Mouse (Mus musculus) hindbrain, postnatal 0 days (tissue): Measurements from ENCODE around the gene Ccdc125. TPM values are rescaled to one million over a fixed set of nuclear protein-coding genes. Genes with fewer than 3 reads are reported as not detected.

ENCODE experiments used
- ATAC-seq: fragments of 200-750 bp; cut with Nextera tagmentation; 2 replicates; pipeline ENCODE4 v1.8.0; 2017; ENCODE audit warnings: mild to moderate bottlenecking, moderate TSS enrichment, moderate library complexity
- DNase-seq: peaks from one replicate; pipeline ENCODE4 v3.0.0-alpha.2; 2015; ENCODE audit warnings: low spot score
- H3K27ac ChIP-seq: fragments of 300-500 bp; sonication (generic); 2 replicates; pipeline ENCODE4 v1.5.1; 2014; ENCODE audit warnings: mild to moderate bottlenecking
- H3K27me3 ChIP-seq: fragments of 300-500 bp; sonication (generic); 2 replicates; pipeline ENCODE4 v1.6.1; 2014; ENCODE audit warnings: low read length, mixed read lengths; ENCODE audit not compliant: insufficient read depth
- H3K36me3 ChIP-seq: fragments of 300-500 bp; sonication (generic); 2 replicates; pipeline ENCODE4 v1.6.1; 2014; ENCODE audit warnings: low read length, mixed read lengths; ENCODE audit not compliant: insufficient read depth
- H3K4me1 ChIP-seq: fragments of 300-500 bp; sonication (generic); 2 replicates; pipeline ENCODE4 v1.6.1; 2014; ENCODE audit warnings: antibody characterized with exemption, low read length, mixed read lengths; ENCODE audit not compliant: insufficient read depth
- H3K4me2 ChIP-seq: fragments of 300-500 bp; sonication (generic); 2 replicates; pipeline ENCODE4 v1.6.1; 2014; ENCODE audit warnings: low read depth, mild to moderate bottlenecking, low read length, moderate library complexity, mixed read lengths
- H3K4me3 ChIP-seq: fragments of 300-500 bp; sonication (generic); 2 replicates; pipeline ENCODE4 v1.5.1; 2014; ENCODE audit warnings: low read length
- H3K9ac ChIP-seq: fragments of 300-500 bp; sonication (generic); replicated peaks from 2 replicates; pipeline ENCODE4 v1.6.1; 2014; ENCODE audit warnings: mild to moderate bottlenecking, low read length, moderate library complexity, mixed read lengths
- H3K9me3 ChIP-seq: fragments of 300-500 bp; sonication (generic); 2 replicates; pipeline ENCODE4 v1.6.1; 2016; ENCODE audit warnings: low read length, mixed read lengths
- CTCF ChIP-seq: IDR thresholded peaks from 2 replicates; pipeline ENCODE4 v1.5.1; 2016; ENCODE audit warnings: antibody characterized with exemption, control low read depth, low read depth
- WGBS: fragments of 180-500 bp; shearing (Covaris S2); extraction: QIAGEN DNeasy Blood & Tissue Kit; methylation state at CpG from one replicate; pipeline ENCODE4 v1.1.7; 2014; 5-methylcytosine and 5-hydroxymethylcytosine counted together
- polyA plus RNA-seq: library from polyadenylated mRNA; unstranded; fragments of >200 nt; fragmentation: Nextera tagmentation; extraction: Ambion mirVana; gene quantifications from 2 replicates; pipeline ENCODE4 v1.2.1, GENCODE M21; 2015
- total RNA-seq: library from RNA; depleted of rRNA; stranded (reverse); fragments of >200 nt; gene quantifications from 2 replicates; pipeline ENCODE4 v1.2.3, GENCODE M21; 2014; rRNA removed

The Ccdc125 gene
- total RNA-seq (0.21 and 0.36 TPM in 2 replicates), polyA plus RNA-seq (1.3 and 1.4 TPM in 2 replicates)

DNA sequence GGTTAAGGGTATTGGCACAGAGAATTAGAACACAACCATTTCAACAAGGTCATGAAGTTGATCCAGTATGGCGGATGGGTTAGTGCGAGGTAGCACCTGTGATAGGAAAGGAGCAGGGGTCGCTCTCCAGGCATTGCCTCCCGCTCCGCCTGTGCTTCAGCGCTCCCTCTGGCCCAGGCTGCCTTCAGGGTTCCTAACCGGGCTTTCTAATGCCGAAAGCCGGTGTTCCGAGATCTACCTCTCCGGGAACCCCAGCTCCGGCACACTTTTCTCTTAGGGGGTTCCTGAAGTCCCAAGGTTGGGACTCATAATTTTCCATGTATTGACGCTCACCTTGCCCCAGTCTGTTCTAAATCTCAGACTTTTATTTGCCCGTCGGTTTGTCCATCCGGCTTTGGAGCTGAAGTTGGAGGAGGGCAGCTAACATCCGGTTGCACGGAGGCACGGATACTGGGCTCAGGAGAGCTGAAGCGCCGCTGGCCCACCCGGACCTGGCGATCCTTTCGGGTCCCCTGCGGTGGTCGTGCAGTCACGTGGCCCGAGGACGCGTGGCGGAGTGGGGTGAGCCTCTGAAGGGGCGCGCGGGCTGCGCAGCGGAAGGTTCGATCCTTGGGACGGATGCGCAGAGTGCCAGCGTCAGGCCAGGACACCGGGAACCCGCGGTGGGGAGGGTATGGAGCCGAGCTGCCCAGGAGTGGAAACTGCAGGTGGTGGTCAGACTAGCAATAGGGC is at the start of gene Ccdc125:
Ccdc125 (plus strand) TSS at position 427 of the 732 bp plus-strand sequence.
- under 1% methylated on average over 44 of the region's 44 CpGs for WGBS
- ATAC-seq (peak; percentile 76), DNase-seq (peak; percentile 16)
- Histone ChIP-seq H3K27ac (no peak within 1 kb of the TSS), H3K4me2 (peak within 1 kb of the TSS; percentile 85), H3K9me3 (0 out of 2 replicates have a peak, but pooled peaks cover 2% of the 10 kb centered on the region), H3K4me1 (no peaks in the 10 kb centered on the region), H3K27me3 (no peaks in the 10 kb centered on the region), H3K36me3 (no peaks in the 10 kb centered on the region), H3K4me3 (peak within 1 kb of the TSS; percentile 48), H3K9ac (peak within 1 kb of the TSS; percentile 45)
- no peak for TF ChIP-seq CTCF

DNA sequence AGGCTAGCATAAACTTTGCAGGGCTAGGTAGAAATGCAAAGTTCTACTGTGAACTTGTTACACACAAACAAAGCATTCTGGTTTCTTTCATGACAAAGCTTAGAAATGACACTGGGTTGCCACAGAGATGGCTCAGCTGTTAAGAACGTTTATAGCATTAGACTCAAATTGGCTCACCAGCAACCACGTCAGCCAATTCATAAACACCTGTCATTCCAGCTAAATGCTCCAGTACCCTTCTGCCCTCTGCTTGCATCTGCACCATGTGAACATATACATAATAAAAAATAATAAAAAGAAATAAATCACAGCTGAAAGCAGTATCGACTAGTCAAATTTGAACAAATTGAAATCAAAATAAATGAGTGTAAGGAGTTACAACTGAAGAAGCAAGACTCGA is 47.3 kb upstream of the Ccdc125 start:
- H3K27ac ChIP-seq, result no peak overlapping the region
- no peak for TF ChIP-seq CTCF
- no peak for DNase-seq
- no peak overlapping the region for H3K9ac ChIP-seq
- no peaks in the 10 kb centered on the region for H3K9me3 ChIP-seq
- no peak overlapping the region for H3K4me3 ChIP-seq
- no peak overlapping the region for H3K4me2 ChIP-seq
- ATAC-seq, result no peak
- no peaks in the 10 kb centered on the region for H3K27me3 ChIP-seq
- peaks cover 48% of the 10 kb centered on the region for H3K36me3 ChIP-seq
- 90% methylated on average over 4 of the region's 4 CpGs for WGBS
- H3K4me1 ChIP-seq, result no peaks in the 10 kb centered on the region

GRCm38 (mm10) chr13:100634106-100634691 is 35.3 kb upstream of the Ccdc125 start:
- Histone ChIP-seq H3K9me3 (no peaks in the 10 kb centered on the region), H3K27ac (no peak overlapping the region), H3K36me3 (peaks cover 31% of the 10 kb centered on the region), H3K9ac (no peak overlapping the region), H3K4me2 (no peak overlapping the region), H3K4me1 (no peaks in the 10 kb centered on the region), H3K27me3 (no peaks in the 10 kb centered on the region), H3K4me3 (no peak overlapping the region)
- WGBS, result 94% methylated on average over 3 of the region's 3 CpGs
- ATAC-seq, result no peak
- TF ChIP-seq CTCF, result no peak
- DNase-seq, result no peak

- no peak for TF ChIP-seq CTCF
- H3K9me3 ChIP-seq, result no peaks in the 10 kb centered on the region
- H3K9ac ChIP-seq, result no peak overlapping the region
- H3K4me1 ChIP-seq, result no peaks in the 10 kb centered on the region
- H3K27ac ChIP-seq, result no peak overlapping the region
- ATAC-seq (no peak), DNase-seq (no peak)
- no peaks in the 10 kb centered on the region for H3K27me3 ChIP-seq
- H3K36me3 ChIP-seq, result peaks cover 36% of the 10 kb centered on the region
- no peak overlapping the region for H3K4me2 ChIP-seq
- no peak overlapping the region for H3K4me3 ChIP-seq
- WGBS, result 95% methylated on average over 4 of the region's 4 CpGs
Observed at GRCm38 (mm10) chr13:100642471-100643209, 26.9 kb upstream of the Ccdc125 start.

GRCm38 (mm10) chr13:100648223-100648622 is 21.3 kb upstream of the Ccdc125 start:
- Histone ChIP-seq H3K27ac (no peak overlapping the region), H3K27me3 (no peaks in the 10 kb centered on the region), H3K4me1 (peaks cover 5% of the 10 kb centered on the region; the same call in 1 of the 2 replicates), H3K4me2 (no peak overlapping the region), H3K36me3 (peaks cover 25% of the 10 kb centered on the region), H3K4me3 (no peak overlapping the region), H3K9me3 (no peaks in the 10 kb centered on the region), H3K9ac (no peak overlapping the region)
- no peak for TF ChIP-seq CTCF
- 96% methylated on average over 8 of the region's 8 CpGs for WGBS
- DNase-seq, result no peak
- no peak for ATAC-seq

- Histone ChIP-seq H3K9me3 (no peaks in the 10 kb centered on the region), H3K4me2 (peak within 1 kb of the TSS; percentile 75), H3K9ac (peak within 1 kb of the TSS; percentile 89), H3K4me3 (peak within 1 kb of the TSS; percentile 87), H3K27me3 (no peaks in the 10 kb centered on the region), H3K36me3 (peaks cover 13% of the 10 kb centered on the region; the same call in 1 of the 2 replicates), H3K27ac (peak within 1 kb of the TSS; percentile 98), H3K4me1 (peaks cover 5% of the 10 kb centered on the region; the same call in 1 of the 2 replicates)
- peak; percentile 98 for ATAC-seq
- peak; percentile 41; the same call in 1 of the 2 replicates for TF ChIP-seq CTCF
- peak; percentile 96 for DNase-seq
- under 1% methylated on average over 70 of the region's 73 CpGs for WGBS
Observed at GRCm38 (mm10) chr13:100650550-100651438, 18.7 kb upstream of the Ccdc125 start, which contains the start of the genes Ak6 and Rad17. Gene Ak6, plus strand, starts transcription at chr13:100650979. Gene Rad17, minus strand, starts transcription at chr13:100651051.
